Mouse (Mus musculus) stomach, embryonic 16.5 days (tissue): Measurements from ENCODE around the gene Bcam. TPM values are rescaled to one million over a fixed set of nuclear protein-coding genes. Genes with fewer than 3 reads are reported as not detected.

Source experiments
- ATAC-seq: fragments of 200-750 bp; cut with Nextera tagmentation; 2 replicates; pipeline ENCODE4 v1.8.0; 2017; ENCODE audit warnings: moderate number of reproducible peaks, moderate TSS enrichment; ENCODE audit not compliant: insufficient read depth, low FRiP score
- H3K27ac ChIP-seq: fragments of 300-500 bp; sonication (generic); 2 replicates; pipeline ENCODE4 v1.5.1; 2014; ENCODE audit warnings: low read length
- H3K27me3 ChIP-seq: fragments of 300-500 bp; sonication (generic); 2 replicates; pipeline ENCODE4 v1.6.1; 2014; ENCODE audit warnings: low read length, control low read depth, mixed read lengths; ENCODE audit not compliant: control insufficient read depth, insufficient read depth
- H3K36me3 ChIP-seq: fragments of 300-500 bp; sonication (generic); 2 replicates; pipeline ENCODE4 v1.6.1; 2014; ENCODE audit warnings: low read length; ENCODE audit not compliant: control insufficient read depth, insufficient read depth
- H3K4me1 ChIP-seq: fragments of 300-500 bp; sonication (generic); 2 replicates; pipeline ENCODE4 v1.6.1; 2014; ENCODE audit warnings: low read length, control low read depth, mixed read lengths; ENCODE audit not compliant: control insufficient read depth, insufficient read depth
- H3K4me2 ChIP-seq: fragments of 300-500 bp; sonication (generic); 2 replicates; pipeline ENCODE4 v1.6.1; 2014; ENCODE audit warnings: low read depth, low read length, mixed read lengths
- H3K4me3 ChIP-seq: fragments of 300-500 bp; sonication (generic); replicated peaks from 2 replicates; pipeline ENCODE4 v1.5.1; 2014; ENCODE audit warnings: mild to moderate bottlenecking, low read length
- H3K9ac ChIP-seq: fragments of 300-500 bp; sonication (generic); 2 replicates; pipeline ENCODE4 v1.6.1; 2014; ENCODE audit warnings: low read length
- H3K9me3 ChIP-seq: fragments of 300-500 bp; sonication (generic); replicated peaks from 2 replicates; pipeline ENCODE4 v1.6.1; 2016; ENCODE audit warnings: low read length, control low read depth; ENCODE audit not compliant: control insufficient read depth
- WGBS: fragments of 180-500 bp; shearing (Covaris S2); extraction: QIAGEN DNeasy Blood & Tissue Kit; methylation state at CpG from one replicate; pipeline ENCODE4 v1.1.7; 2014; 5-methylcytosine and 5-hydroxymethylcytosine counted together
- polyA plus RNA-seq: library from polyadenylated mRNA; unstranded; fragments of >200 nt; fragmentation: Nextera tagmentation; extraction: Ambion mirVana; gene quantifications from 2 replicates; pipeline ENCODE4 v1.2.1, GENCODE M21; 2015

Gene Bcam
- polyA plus RNA-seq, 1 experiment from 2014 or later = 118 TPM

GRCm38 (mm10) chr7:19779903-19780302, 9.1 kb upstream of the Bcam start:
- no peak for ATAC-seq
- Histone ChIP-seq H3K4me1 (no peaks in the 10 kb centered on the region), H3K9me3 (0 out of 2 replicates have a peak, but pooled peaks cover 3% of the 10 kb centered on the region), H3K27ac (no peak overlapping the region), H3K9ac (no peak overlapping the region), H3K27me3 (no peaks in the 10 kb centered on the region), H3K4me3 (no peak overlapping the region), H3K36me3 (no peaks in the 10 kb centered on the region), H3K4me2 (no peak overlapping the region)
- 76% methylated on average over 4 of the region's 4 CpGs for WGBS

- H3K9me3 ChIP-seq = 0 out of 2 replicates have a peak, but pooled peaks cover 3% of the 10 kb centered on the region
- H3K36me3 ChIP-seq = no peaks in the 10 kb centered on the region
- no peak overlapping the region for H3K4me2 ChIP-seq
- WGBS = 84% methylated on average over 8 of the region's 8 CpGs
- ATAC-seq = no peak
- H3K27ac ChIP-seq = no peak overlapping the region
- no peaks in the 10 kb centered on the region for H3K27me3 ChIP-seq
- no peak overlapping the region for H3K4me3 ChIP-seq
- H3K9ac ChIP-seq = no peak overlapping the region
- H3K4me1 ChIP-seq = no peaks in the 10 kb centered on the region
Observed at GRCm38 (mm10) chr7:19778645-19779044, 7.8 kb upstream of the Bcam start.

GRCm38 (mm10) chr7:19777049-19777723, 6.4 kb upstream of the Bcam start:
- Histone ChIP-seq H3K4me3 (no peak overlapping the region), H3K9me3 (0 out of 2 replicates have a peak, but pooled peaks cover 3% of the 10 kb centered on the region), H3K9ac (no peak overlapping the region), H3K4me1 (no peaks in the 10 kb centered on the region), H3K27ac (no peak overlapping the region), H3K36me3 (no peaks in the 10 kb centered on the region), H3K4me2 (no peak overlapping the region), H3K27me3 (no peaks in the 10 kb centered on the region)
- 80% methylated on average over 11 of the region's 11 CpGs for WGBS
- ATAC-seq = no peak

GRCm38 (mm10) chr7:19771682-19772081, 866 bp upstream of the Bcam start:
- Histone ChIP-seq H3K27ac (no peak overlapping the region), H3K9me3 (no peaks in the 10 kb centered on the region), H3K4me2 (no peak overlapping the region), H3K4me3 (no peak overlapping the region), H3K27me3 (no peaks in the 10 kb centered on the region), H3K36me3 (no peaks in the 10 kb centered on the region), H3K4me1 (peaks cover 27% of the 10 kb centered on the region), H3K9ac (no peak overlapping the region)
- WGBS = 53% methylated on average over 4 of the region's 4 CpGs
- ATAC-seq = no peak

- Histone ChIP-seq H3K36me3 (no peaks in the 10 kb centered on the region), H3K9ac (peak overlapping the region; percentile 87), H3K4me2 (peak overlapping the region; percentile 94), H3K27me3 (no peaks in the 10 kb centered on the region), H3K27ac (peak overlapping the region; percentile 71), H3K9me3 (no peaks in the 10 kb centered on the region), H3K4me1 (peaks cover 27% of the 10 kb centered on the region), H3K4me3 (peak overlapping the region; percentile 71)
- peak; percentile 80 for ATAC-seq
- WGBS = 0% methylated on average over 28 of the region's 28 CpGs
Observed at GRCm38 (mm10) chr7:19770375-19770754, 451 bp downstream of the Bcam start.

GRCm38 (mm10) chr7:19769434-19770374, 1.1 kb downstream of the Bcam start:
- Histone ChIP-seq H3K27ac (peak overlapping the region; percentile 71), H3K27me3 (no peaks in the 10 kb centered on the region), H3K36me3 (no peaks in the 10 kb centered on the region), H3K4me1 (peaks cover 27% of the 10 kb centered on the region), H3K9me3 (no peaks in the 10 kb centered on the region), H3K4me3 (peak overlapping the region; percentile 71), H3K9ac (peak overlapping the region; percentile 87), H3K4me2 (peak overlapping the region; percentile 94)
- ATAC-seq = peak; percentile 11; the same call in 1 of the 2 replicates
- WGBS = 8% methylated on average over 16 of the region's 16 CpGs

GRCm38 (mm10) chr7:19769001-19769400, 1.8 kb downstream of the Bcam start:
- Histone ChIP-seq H3K9ac (peak overlapping the region; percentile 87), H3K4me3 (peak overlapping the region; percentile 71), H3K4me2 (peak overlapping the region; percentile 94), H3K9me3 (no peaks in the 10 kb centered on the region), H3K27ac (peak overlapping the region; percentile 71), H3K36me3 (peaks cover 6% of the 10 kb centered on the region; the same call in 1 of the 2 replicates), H3K4me1 (peaks cover 27% of the 10 kb centered on the region), H3K27me3 (no peaks in the 10 kb centered on the region)
- peak; percentile 29; the same call in 1 of the 2 replicates for ATAC-seq
- WGBS = 15% methylated on average over 4 of the region's 4 CpGs

- Histone ChIP-seq H3K9ac (peak overlapping the region; percentile 87), H3K36me3 (peaks cover 7% of the 10 kb centered on the region; the same call in 1 of the 2 replicates), H3K9me3 (no peaks in the 10 kb centered on the region), H3K4me3 (peak overlapping the region; percentile 71), H3K4me1 (peaks cover 27% of the 10 kb centered on the region), H3K4me2 (peak overlapping the region; percentile 94), H3K27me3 (no peaks in the 10 kb centered on the region), H3K27ac (no peak overlapping the region)
- 63% methylated on average over 14 of the region's 14 CpGs for WGBS
- ATAC-seq = no peak
Observed at GRCm38 (mm10) chr7:19768251-19768650, 2.6 kb downstream of the Bcam start.

GRCm38 (mm10) chr7:19764581-19764980, 6.2 kb downstream of the Bcam start:
- WGBS = 80% methylated on average over 9 of the region's 9 CpGs
- ATAC-seq = no peak
- Histone ChIP-seq H3K4me2 (no peak overlapping the region), H3K4me3 (no peak overlapping the region), H3K27me3 (no peaks in the 10 kb centered on the region), H3K27ac (no peak overlapping the region), H3K9ac (no peak overlapping the region), H3K9me3 (no peaks in the 10 kb centered on the region), H3K36me3 (peaks cover 12% of the 10 kb centered on the region; the same call in 1 of the 2 replicates), H3K4me1 (peaks cover 11% of the 10 kb centered on the region)
